ENCODE assay signal across 30 mouse cellular contexts in the genomic region with DNA sequence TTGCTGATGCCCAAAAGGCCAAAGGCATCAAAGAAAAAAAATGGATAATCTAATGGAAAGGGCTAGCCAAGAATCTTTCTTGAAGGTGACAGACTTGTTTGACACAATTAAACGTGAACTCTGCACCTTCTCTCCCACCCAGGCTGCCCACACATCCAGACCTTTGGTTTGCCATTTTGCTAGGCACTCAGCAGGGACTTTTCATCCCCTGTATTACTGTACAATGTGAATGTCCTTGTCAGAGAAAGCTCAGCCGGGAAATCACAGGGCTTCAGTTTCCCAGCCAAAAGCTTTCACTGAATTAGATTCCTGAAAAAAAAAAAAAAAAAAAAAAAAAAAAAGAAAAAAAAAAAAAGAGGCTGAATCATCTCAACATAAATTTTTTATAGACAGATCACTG. TPM values are rescaled to one million over a fixed set of nuclear protein-coding genes. Genes with fewer than 3 reads are reported as not detected.
DNase-seq lines count a peak whose midpoint lies in the region; ATAC-seq and TF ChIP-seq lines count a peak whose summit lies in the region.
"Had no signal": no experiment of that assay in that cellular context is flagged by ENCODE, and none has a peak within 500 bp of the region (broad histone marks: within the 10 kb centered on the region; RNA-seq: fewer than 3 reads in every experiment).

No protein-coding gene starts in this region.

- H3K27me3 ChIP-seq in forebrain, embryonic 13.5 days, result no peaks in the 10 kb centered on the region
- no peaks in the 10 kb centered on the region for H3K27me3 ChIP-seq in forebrain, embryonic 10.5 days (ENCODE audit: poor library complexity, severe bottlenecking)
- no peaks in the 10 kb centered on the region for H3K27me3 ChIP-seq in hindbrain, postnatal 0 days (ENCODE audit: insufficient read depth, low read length)
- H3K27me3 ChIP-seq in hindbrain, embryonic 11.5 days (ENCODE audit: control insufficient read depth, insufficient read depth, low read length), result no peaks in the 10 kb centered on the region
- H3K27me3 ChIP-seq in midbrain, postnatal 0 days (ENCODE audit: insufficient read depth, low read length), result no peaks in the 10 kb centered on the region
- no peaks in the 10 kb centered on the region for H3K27me3 ChIP-seq in midbrain, embryonic 15.5 days (replicated peaks)
- no peaks in the 10 kb centered on the region for H3K27me3 ChIP-seq in forebrain, postnatal 0 days (ENCODE audit: insufficient read depth, low read length)
- H3K27me3 ChIP-seq: embryonic facial prominence, embryonic 13.5 days; heart, embryonic 12.5 days; heart, embryonic 15.5 days; hindbrain, embryonic 12.5 days; hindbrain, embryonic 15.5 days; intestine, embryonic 15.5 days; Patski had no signal

- no peak overlapping the region for H3K9ac ChIP-seq in forebrain, embryonic 13.5 days
- H3K9ac ChIP-seq in hindbrain, postnatal 0 days (replicated peaks; ENCODE audit: low read length), result no peak overlapping the region
- H3K9ac ChIP-seq in hindbrain, embryonic 11.5 days (ENCODE audit: low read depth, low read length), result no peak overlapping the region
- no peak overlapping the region for H3K9ac ChIP-seq in midbrain, postnatal 0 days (replicated peaks; ENCODE audit: low read length, poor library complexity, severe bottlenecking)
- H3K9ac ChIP-seq in midbrain, embryonic 15.5 days, result no peak overlapping the region
- no peak overlapping the region for H3K9ac ChIP-seq in forebrain, postnatal 0 days
- H3K9ac ChIP-seq: embryonic facial prominence, embryonic 13.5 days; heart, embryonic 12.5 days; heart, embryonic 15.5 days; hindbrain, embryonic 12.5 days; hindbrain, embryonic 15.5 days; intestine, embryonic 15.5 days had no signal

- no peak overlapping the region for H3K4me3 ChIP-seq in forebrain, embryonic 13.5 days
- H3K4me3 ChIP-seq in forebrain, embryonic 10.5 days, result no peak overlapping the region
- H3K4me3 ChIP-seq in hindbrain, postnatal 0 days (ENCODE audit: low read length), result no peak overlapping the region
- H3K4me3 ChIP-seq in hindbrain, embryonic 11.5 days (ENCODE audit: low read depth, low read length), result no peak overlapping the region
- H3K4me3 ChIP-seq in midbrain, postnatal 0 days (ENCODE audit: low read depth, low read length), result no peak overlapping the region
- H3K4me3 ChIP-seq in midbrain, embryonic 15.5 days, result no peak overlapping the region
- no peak overlapping the region for H3K4me3 ChIP-seq in forebrain, postnatal 0 days (ENCODE audit: low read depth, low read length)
- H3K4me3 ChIP-seq: embryonic facial prominence, embryonic 10.5 days; embryonic facial prominence, embryonic 13.5 days; erythroblast, embryonic 14.5 days; gastrocnemius, adult 2 months; heart, embryonic 12.5 days; heart, embryonic 15.5 days; hindbrain, embryonic 12.5 days; hindbrain, embryonic 15.5 days; intestine, embryonic 15.5 days had no signal

- ATAC-seq in forebrain, embryonic 13.5 days, result peak; percentile 42; the same call in 1 of the 2 replicates
- ATAC-seq in hindbrain, postnatal 0 days, result no peak
- no peak for ATAC-seq in hindbrain, embryonic 11.5 days (ENCODE audit: low FRiP score)
- ATAC-seq in midbrain, postnatal 0 days (ENCODE audit: low FRiP score), result no peak
- ATAC-seq in midbrain, embryonic 15.5 days (replicated peaks), result no peak
- ATAC-seq in forebrain, postnatal 0 days, result peak; percentile 54; the same call in 1 of the 2 replicates
- ATAC-seq: intestine, embryonic 15.5 days; Patski had no signal

- H3K36me3 ChIP-seq in forebrain, embryonic 13.5 days (ENCODE audit: poor library complexity, severe bottlenecking), result peaks cover 5% of the 10 kb centered on the region; the same call in 1 of the 2 replicates
- H3K36me3 ChIP-seq in forebrain, embryonic 10.5 days (replicated peaks), result peaks cover 43% of the 10 kb centered on the region
- H3K36me3 ChIP-seq in hindbrain, postnatal 0 days (ENCODE audit: insufficient read depth, low read length), result no peaks in the 10 kb centered on the region
- no peaks in the 10 kb centered on the region for H3K36me3 ChIP-seq in hindbrain, embryonic 11.5 days (ENCODE audit: control insufficient read depth, insufficient read depth, low read length)
- no peaks in the 10 kb centered on the region for H3K36me3 ChIP-seq in midbrain, postnatal 0 days (ENCODE audit: insufficient read depth, low read length)
- H3K36me3 ChIP-seq in midbrain, embryonic 15.5 days (replicated peaks), result no peaks in the 10 kb centered on the region
- no peaks in the 10 kb centered on the region for H3K36me3 ChIP-seq in forebrain, postnatal 0 days (ENCODE audit: insufficient read depth)
- H3K36me3 ChIP-seq: embryonic facial prominence, embryonic 13.5 days; heart, embryonic 12.5 days; heart, embryonic 15.5 days; hindbrain, embryonic 15.5 days; intestine, embryonic 15.5 days had no signal

- no peaks in the 10 kb centered on the region for H3K9me3 ChIP-seq in forebrain, embryonic 13.5 days (replicated peaks)
- H3K9me3 ChIP-seq in forebrain, embryonic 10.5 days, result no peaks in the 10 kb centered on the region
- H3K9me3 ChIP-seq in hindbrain, postnatal 0 days (ENCODE audit: low read length), result no peaks in the 10 kb centered on the region
- no peaks in the 10 kb centered on the region for H3K9me3 ChIP-seq in hindbrain, embryonic 11.5 days (ENCODE audit: control insufficient read depth, low read length)
- no peaks in the 10 kb centered on the region for H3K9me3 ChIP-seq in midbrain, postnatal 0 days (ENCODE audit: low read length)
- H3K9me3 ChIP-seq in midbrain, embryonic 15.5 days, result no peaks in the 10 kb centered on the region
- no peaks in the 10 kb centered on the region for H3K9me3 ChIP-seq in forebrain, postnatal 0 days (ENCODE audit: low read length)
- H3K9me3 ChIP-seq: embryonic facial prominence, embryonic 10.5 days; heart, embryonic 12.5 days; heart, embryonic 15.5 days; hindbrain, embryonic 12.5 days; hindbrain, embryonic 15.5 days; intestine, embryonic 15.5 days had no signal

- H3K4me2 ChIP-seq in forebrain, embryonic 13.5 days, result no peak overlapping the region
- no peak overlapping the region for H3K4me2 ChIP-seq in hindbrain, postnatal 0 days (ENCODE audit: low read depth, low read length)
- H3K4me2 ChIP-seq in hindbrain, embryonic 11.5 days (replicated peaks; ENCODE audit: low read depth, low read length), result no peak overlapping the region
- H3K4me2 ChIP-seq in midbrain, postnatal 0 days (ENCODE audit: low read depth, low read length, poor library complexity, severe bottlenecking), result no peak overlapping the region
- no peak overlapping the region for H3K4me2 ChIP-seq in midbrain, embryonic 15.5 days
- no peak overlapping the region for H3K4me2 ChIP-seq in forebrain, postnatal 0 days (ENCODE audit: low read depth)
- H3K4me2 ChIP-seq: embryonic facial prominence, embryonic 13.5 days; heart, embryonic 12.5 days; heart, embryonic 15.5 days; hindbrain, embryonic 12.5 days; hindbrain, embryonic 15.5 days; intestine, embryonic 15.5 days had no signal

- no peak for TF ChIP-seq CTCF in hindbrain, postnatal 0 days (IDR thresholded peaks at IDR 0.05; ENCODE audit: low read depth)
- no peak for TF ChIP-seq CTCF in midbrain, postnatal 0 days (IDR thresholded peaks at IDR 0.05)
- TF ChIP-seq CTCF in forebrain, postnatal 0 days (IDR thresholded peaks at IDR 0.05; ENCODE audit: low read depth), result no peak

- H3K27ac ChIP-seq in forebrain, embryonic 13.5 days, result no peak overlapping the region
- H3K27ac ChIP-seq in forebrain, embryonic 10.5 days, result no peak overlapping the region
- H3K27ac ChIP-seq in hindbrain, postnatal 0 days, result no peak overlapping the region
- H3K27ac ChIP-seq in hindbrain, embryonic 11.5 days (ENCODE audit: low read depth, low read length), result no peak overlapping the region
- H3K27ac ChIP-seq in midbrain, postnatal 0 days (ENCODE audit: low read depth, low read length), result no peak overlapping the region
- H3K27ac ChIP-seq in midbrain, embryonic 15.5 days, result no peak overlapping the region
- H3K27ac ChIP-seq in forebrain, postnatal 0 days (ENCODE audit: low read depth, low read length), result no peak overlapping the region
- H3K27ac ChIP-seq: embryonic facial prominence, embryonic 10.5 days; embryonic facial prominence, embryonic 13.5 days; gastrocnemius, adult 2 months; heart, embryonic 15.5 days; hindbrain, embryonic 12.5 days; hindbrain, embryonic 15.5 days; intestine, embryonic 15.5 days had no signal

- peaks cover 23% of the 10 kb centered on the region for H3K4me1 ChIP-seq in forebrain, embryonic 13.5 days
- H3K4me1 ChIP-seq in forebrain, embryonic 10.5 days, result peaks cover 1% of the 10 kb centered on the region; the same call in 1 of the 2 replicates
- no peaks in the 10 kb centered on the region for H3K4me1 ChIP-seq in hindbrain, postnatal 0 days (ENCODE audit: insufficient read depth, low read length)
- no peaks in the 10 kb centered on the region for H3K4me1 ChIP-seq in hindbrain, embryonic 11.5 days (replicated peaks; ENCODE audit: control insufficient read depth, insufficient read depth, low read length)
- H3K4me1 ChIP-seq in midbrain, postnatal 0 days (ENCODE audit: insufficient read depth, low read length), result no peaks in the 10 kb centered on the region
- peaks cover 7% of the 10 kb centered on the region for H3K4me1 ChIP-seq in midbrain, embryonic 15.5 days
- H3K4me1 ChIP-seq in forebrain, postnatal 0 days (ENCODE audit: insufficient read depth), result peaks cover 3% of the 10 kb centered on the region; the same call in 1 of the 2 replicates
- H3K4me1 ChIP-seq: embryonic facial prominence, embryonic 10.5 days; embryonic facial prominence, embryonic 13.5 days; heart, embryonic 12.5 days; heart, embryonic 15.5 days; hindbrain, embryonic 12.5 days; intestine, embryonic 15.5 days had no signal

- DNase-seq in forebrain, embryonic 10.5 days (ENCODE audit: extremely low spot score, low spot score), result no peak
- DNase-seq in hindbrain, postnatal 0 days (ENCODE audit: low spot score), result peak; percentile 32
- DNase-seq in hindbrain, embryonic 11.5 days (ENCODE audit: low spot score), result no peak
- DNase-seq in midbrain, postnatal 0 days (ENCODE audit: low spot score), result peak; percentile 24
- DNase-seq in forebrain, postnatal 0 days, result no peak
- DNase-seq in left cerebral cortex, adult 18-20 months (ENCODE audit: low spot score in 2 of 2), result no peak
- DNase-seq: adrenal gland, postnatal 10 days; adrenal gland, postnatal 36 days; cerebellum, adult 11-12 months; cerebellum, adult 8-10 months; cerebellum, postnatal 10 days; cerebellum, postnatal 36 days; embryo, embryonic 11 days; gastrocnemius, adult 2 months; gastrocnemius, postnatal 14 days; heart, adult 18-20 months; heart, postnatal 14 days; heart, postnatal 4 days; kidney, adult 11 months had no signal

- WGBS in forebrain, embryonic 13.5 days, result 31% methylated on average over 2 of the region's 2 CpGs
- 88% methylated on average over 2 of the region's 2 CpGs for WGBS in forebrain, embryonic 10.5 days
- WGBS in hindbrain, postnatal 0 days, result 27% methylated on average over 2 of the region's 2 CpGs
- 76% methylated on average over 2 of the region's 2 CpGs for WGBS in hindbrain, embryonic 11.5 days
- 29% methylated on average over 2 of the region's 2 CpGs for WGBS in midbrain, postnatal 0 days
- 32% methylated on average over 2 of the region's 2 CpGs for WGBS in midbrain, embryonic 15.5 days
- 12% methylated on average over 2 of the region's 2 CpGs for WGBS in forebrain, postnatal 0 days

RNA-seq across cellular contexts. Expression of gene Plch1, which starts 34.2 kb away (rescaled TPM):
- polyA plus RNA-seq in forebrain, embryonic 13.5 days (2015; fragmentation: Nextera tagmentation; extraction: Ambion mirVana), result 9.8 and 13.1 TPM in 2 replicates
- polyA plus RNA-seq in forebrain, embryonic 10.5 days (2016; fragmentation: Nextera tagmentation; extraction: Ambion mirVana), result 28.7 and 32.8 TPM in 2 replicates
- total RNA-seq in hindbrain, postnatal 0 days (2014; rRNA removed), result 10.7 and 11.7 TPM in 2 replicates
- polyA plus RNA-seq in hindbrain, postnatal 0 days (2015; fragmentation: Nextera tagmentation; extraction: Ambion mirVana), result 3.7 and 4.1 TPM in 2 replicates
- 34.6 and 40.3 TPM in 2 replicates for polyA plus RNA-seq in hindbrain, embryonic 11.5 days (2014; fragmentation: Nextera tagmentation; extraction: Ambion mirVana)
- total RNA-seq in midbrain, postnatal 0 days (2014; rRNA removed), result 19.2 and 23.5 TPM in 2 replicates
- 5.4 and 5.6 TPM in 2 replicates for polyA plus RNA-seq in midbrain, postnatal 0 days (2015; fragmentation: Nextera tagmentation; extraction: Ambion mirVana)
- polyA plus RNA-seq in midbrain, embryonic 15.5 days (2015; fragmentation: Nextera tagmentation; extraction: Ambion mirVana), result 9.9 and 11.0 TPM in 2 replicates
- 6.5 and 14.4 TPM in 2 replicates for total RNA-seq in forebrain, postnatal 0 days (2014; rRNA removed)
- polyA plus RNA-seq in forebrain, postnatal 0 days (2015; fragmentation: Nextera tagmentation; extraction: Ambion mirVana), result 1.6 and 3.5 TPM in 2 replicates
- total RNA-seq in left cerebral cortex, adult 18-20 months (2021), result 1 to 10 TPM; 4.8 to 7.2 TPM
- total RNA-seq: gastrocnemius, adult 2 months had no signal
- polyA plus RNA-seq: erythroblast, embryonic 14.5 days had no signal

Comparison
In these comparisons a context has a peak if more than half of its experiments do, and no peak if none do; other contexts are left out.
1. DNase-seq: peak in hindbrain, postnatal 0 days (single experiment) and midbrain, postnatal 0 days (single experiment); none in forebrain, embryonic 10.5 days (single experiment), hindbrain, embryonic 11.5 days (single experiment), forebrain, postnatal 0 days (single experiment) and left cerebral cortex, adult 18-20 months (0 of 2).
2. ATAC-seq: peak in forebrain, embryonic 13.5 days (single experiment) and forebrain, postnatal 0 days (single experiment); none in hindbrain, postnatal 0 days (single experiment), hindbrain, embryonic 11.5 days (single experiment), midbrain, postnatal 0 days (single experiment) and midbrain, embryonic 15.5 days (single experiment).